Mouse (Mus musculus) thymus, adult 2 months (tissue): ENCODE measurements at regions not wholly inside any gene's neighbourhood (a gene's known extent, or its start where the extent isn't known, plus 50 kb on each side); places are given as distances from the start of the nearest gene placed in this dataset.

ENCODE experiments used
- CTCF ChIP-seq: fragments of 200-500 bp; IDR thresholded peaks from 2 replicates; pipeline ENCODE4 v1.5.1; 2012; ENCODE audit warnings: mild to moderate bottlenecking, control low read depth, low read length, moderate library complexity, borderline replicate concordance; ENCODE audit not compliant: control insufficient read depth, poor library complexity, insufficient read depth; ENCODE audit errors: extremely low read depth
- POLR2A ChIP-seq: fragments of 200-500 bp; IDR thresholded peaks from 2 replicates; pipeline ENCODE4 v1.6.1; 2012; ENCODE audit warnings: mild to moderate bottlenecking, low read length, control low read depth, moderate library complexity; ENCODE audit not compliant: control insufficient read depth, poor library complexity, insufficient read depth; ENCODE audit errors: extremely low read depth

- no peak for TF ChIP-seq CTCF
- no peak for TF ChIP-seq POLR2A
Measured at GRCm38 (mm10) chr17:45322842-45323241, 110.7 kb downstream of the Cdc5l start.
